Mouse (Mus musculus): Measurements from ENCODE around the gene Bcl2l11. TPM values are rescaled to one million over a fixed set of nuclear protein-coding genes. Genes with fewer than 3 reads are reported as not detected.

Bcl2l11 gene
- total and polyA plus RNA-seq, 2 experiments from 2014 or later: 5.1 to 6.5 TPM

GRCm38 (mm10) chr2:128188461-128188860 lies 62.6 kb downstream of the Bcl2l11 start:
- H3K4me2 ChIP-seq (ENCODE audit: low read depth, low read length, poor library complexity, severe bottlenecking): no peak overlapping the region
- no peaks in the 10 kb centered on the region for H3K9me3 ChIP-seq (ENCODE audit: low read length)
- WGBS: 93% methylated on average over 3 of the region's 3 CpGs
- no peak for DNase-seq (ENCODE audit: low spot score)
- H3K36me3 ChIP-seq (ENCODE audit: insufficient read depth, low read length): no peaks in the 10 kb centered on the region
- H3K27me3 ChIP-seq (ENCODE audit: insufficient read depth, low read length): no peaks in the 10 kb centered on the region
- ATAC-seq (ENCODE audit: low FRiP score): no peak
- no peak overlapping the region for H3K4me3 ChIP-seq (ENCODE audit: low read depth, low read length)
- H3K27ac ChIP-seq (ENCODE audit: low read depth, low read length): no peak overlapping the region
- no peak overlapping the region for H3K9ac ChIP-seq (replicated peaks; ENCODE audit: low read length, poor library complexity, severe bottlenecking)
- TF ChIP-seq CTCF (IDR thresholded peaks at IDR 0.05): no peak
- no peaks in the 10 kb centered on the region for H3K4me1 ChIP-seq (ENCODE audit: insufficient read depth, low read length)

DNA sequence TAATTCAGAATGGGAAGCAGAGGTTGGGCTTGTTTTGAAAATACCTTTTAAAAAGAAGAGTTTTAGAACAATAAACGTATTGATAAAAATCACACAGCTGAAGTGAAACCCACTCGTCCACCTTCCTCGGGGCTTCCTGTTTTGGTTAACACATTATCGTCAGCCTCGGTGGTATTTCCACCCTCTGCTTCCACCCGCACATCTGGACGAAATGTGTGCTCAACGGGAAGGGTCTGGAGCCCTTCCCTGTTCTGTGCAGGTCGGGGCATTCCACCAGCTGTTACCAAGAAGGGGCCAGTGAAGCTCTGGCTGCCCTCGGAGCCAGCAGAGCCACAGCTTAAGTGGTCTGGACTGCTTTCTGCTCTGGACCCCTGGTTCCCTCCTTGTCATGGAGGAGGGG lies 63.9 kb downstream of the Bcl2l11 start:
- H3K27ac ChIP-seq (ENCODE audit: low read depth, low read length): no peak overlapping the region
- no peak overlapping the region for H3K9ac ChIP-seq (replicated peaks; ENCODE audit: low read length, poor library complexity, severe bottlenecking)
- DNase-seq (ENCODE audit: low spot score): no peak
- no peak overlapping the region for H3K4me2 ChIP-seq (ENCODE audit: low read depth, low read length, poor library complexity, severe bottlenecking)
- no peak overlapping the region for H3K4me3 ChIP-seq (ENCODE audit: low read depth, low read length)
- no peak for TF ChIP-seq CTCF (IDR thresholded peaks at IDR 0.05)
- no peak for ATAC-seq (ENCODE audit: low FRiP score)
- H3K27me3 ChIP-seq (ENCODE audit: insufficient read depth, low read length): no peaks in the 10 kb centered on the region
- H3K4me1 ChIP-seq (ENCODE audit: insufficient read depth, low read length): no peaks in the 10 kb centered on the region
- H3K36me3 ChIP-seq (ENCODE audit: insufficient read depth, low read length): no peaks in the 10 kb centered on the region
- 84% methylated on average over 10 of the region's 10 CpGs for WGBS
- no peaks in the 10 kb centered on the region for H3K9me3 ChIP-seq (ENCODE audit: low read length)

DNA sequence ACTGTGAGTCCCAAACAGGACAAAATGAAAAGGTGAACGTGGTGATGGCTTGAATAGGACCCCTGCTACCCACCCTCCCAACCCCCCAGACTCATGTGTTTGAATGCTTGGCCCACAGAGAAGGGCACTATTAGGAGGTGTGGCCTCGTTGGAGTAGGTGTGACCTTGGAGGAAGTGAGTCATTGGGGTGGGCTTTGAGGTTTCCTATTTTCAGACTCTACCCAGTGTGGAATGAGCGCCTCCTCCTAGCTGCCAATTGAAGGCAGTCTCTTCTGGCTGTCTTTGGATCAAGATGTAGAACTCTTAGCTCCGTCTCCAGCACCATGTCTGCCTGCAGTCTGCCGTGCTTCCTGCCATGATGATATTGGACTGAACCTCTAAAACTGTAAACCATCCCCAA lies 64.4 kb downstream of the Bcl2l11 start:
- Histone ChIP-seq H3K27me3 (ENCODE audit: insufficient read depth, low read length) (no peaks in the 10 kb centered on the region), H3K9ac (replicated peaks; ENCODE audit: low read length, poor library complexity, severe bottlenecking) (no peak overlapping the region), H3K27ac (ENCODE audit: low read depth, low read length) (no peak overlapping the region), H3K4me1 (ENCODE audit: insufficient read depth, low read length) (no peaks in the 10 kb centered on the region), H3K4me2 (ENCODE audit: low read depth, low read length, poor library complexity, severe bottlenecking) (no peak overlapping the region), H3K4me3 (ENCODE audit: low read depth, low read length) (no peak overlapping the region), H3K36me3 (ENCODE audit: insufficient read depth, low read length) (no peaks in the 10 kb centered on the region), H3K9me3 (ENCODE audit: low read length) (no peaks in the 10 kb centered on the region)
- ATAC-seq (ENCODE audit: low FRiP score): no peak
- WGBS: 80% methylated on average over 5 of the region's 5 CpGs
- TF ChIP-seq CTCF (IDR thresholded peaks at IDR 0.05): no peak
- DNase-seq (ENCODE audit: low spot score): no peak

GRCm38 (mm10) chr2:128193411-128193810 lies 67.6 kb downstream of the Bcl2l11 start:
- no peak for TF ChIP-seq CTCF (IDR thresholded peaks at IDR 0.05)
- no peak overlapping the region for H3K4me3 ChIP-seq (ENCODE audit: low read depth, low read length)
- H3K27me3 ChIP-seq (ENCODE audit: insufficient read depth, low read length): no peaks in the 10 kb centered on the region
- no peak overlapping the region for H3K9ac ChIP-seq (replicated peaks; ENCODE audit: low read length, poor library complexity, severe bottlenecking)
- WGBS: 59% methylated on average over 4 of the region's 4 CpGs
- H3K4me1 ChIP-seq (ENCODE audit: insufficient read depth, low read length): no peaks in the 10 kb centered on the region
- DNase-seq (ENCODE audit: low spot score) (no peak), ATAC-seq (ENCODE audit: low FRiP score) (no peak)
- H3K4me2 ChIP-seq (ENCODE audit: low read depth, low read length, poor library complexity, severe bottlenecking): no peak overlapping the region
- no peak overlapping the region for H3K27ac ChIP-seq (ENCODE audit: low read depth, low read length)
- H3K36me3 ChIP-seq (ENCODE audit: insufficient read depth, low read length): no peaks in the 10 kb centered on the region
- no peaks in the 10 kb centered on the region for H3K9me3 ChIP-seq (ENCODE audit: low read length)

DNA sequence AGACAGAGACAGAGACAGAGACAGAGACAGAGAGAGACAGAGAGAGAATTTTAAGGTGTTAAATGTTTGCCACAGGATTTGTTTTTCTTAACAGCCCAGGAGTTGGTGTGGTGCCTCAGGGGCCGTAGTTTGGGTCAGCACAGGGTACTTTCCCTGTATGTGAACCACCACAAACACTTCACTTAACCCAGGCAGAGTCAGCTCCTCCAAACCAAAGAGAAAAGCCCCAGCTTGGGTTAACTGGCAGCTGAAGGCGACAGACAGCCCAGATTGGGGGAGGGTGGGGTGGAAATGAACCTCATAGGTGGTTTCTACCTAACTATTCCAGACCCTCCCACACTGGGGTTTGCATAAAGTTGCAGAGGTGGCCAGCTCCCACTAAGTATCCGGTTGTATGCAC lies 71.5 kb downstream of the Bcl2l11 start:
- H3K9me3 ChIP-seq (ENCODE audit: low read length): no peaks in the 10 kb centered on the region
- TF ChIP-seq CTCF (IDR thresholded peaks at IDR 0.05): no peak
- H3K4me1 ChIP-seq (ENCODE audit: insufficient read depth, low read length): no peaks in the 10 kb centered on the region
- no peak for ATAC-seq (ENCODE audit: low FRiP score)
- no peak overlapping the region for H3K27ac ChIP-seq (ENCODE audit: low read depth, low read length)
- H3K4me2 ChIP-seq (ENCODE audit: low read depth, low read length, poor library complexity, severe bottlenecking): no peak overlapping the region
- DNase-seq (ENCODE audit: low spot score): no peak
- H3K4me3 ChIP-seq (ENCODE audit: low read depth, low read length): no peak overlapping the region
- no peaks in the 10 kb centered on the region for H3K27me3 ChIP-seq (ENCODE audit: insufficient read depth, low read length)
- no peak overlapping the region for H3K9ac ChIP-seq (replicated peaks; ENCODE audit: low read length, poor library complexity, severe bottlenecking)
- no peaks in the 10 kb centered on the region for H3K36me3 ChIP-seq (ENCODE audit: insufficient read depth, low read length)
- 83% methylated on average over 3 of the region's 3 CpGs for WGBS

- Histone ChIP-seq H3K4me3 (ENCODE audit: low read depth, low read length) (no peak overlapping the region), H3K4me1 (ENCODE audit: insufficient read depth, low read length) (no peaks in the 10 kb centered on the region), H3K9me3 (ENCODE audit: low read length) (no peaks in the 10 kb centered on the region), H3K27ac (ENCODE audit: low read depth, low read length) (no peak overlapping the region), H3K27me3 (ENCODE audit: insufficient read depth, low read length) (no peaks in the 10 kb centered on the region), H3K4me2 (ENCODE audit: low read depth, low read length, poor library complexity, severe bottlenecking) (no peak overlapping the region), H3K36me3 (ENCODE audit: insufficient read depth, low read length) (no peaks in the 10 kb centered on the region), H3K9ac (replicated peaks; ENCODE audit: low read length, poor library complexity, severe bottlenecking) (no peak overlapping the region)
- no peak for DNase-seq (ENCODE audit: low spot score)
- ATAC-seq (ENCODE audit: low FRiP score): no peak
- no peak for TF ChIP-seq CTCF (IDR thresholded peaks at IDR 0.05)
- WGBS: 91% methylated on average over 3 of the region's 3 CpGs
These were observed 77.3 kb downstream of the Bcl2l11 start for GRCm38 (mm10) chr2:128203147-128203546.

All from midbrain, postnatal 0 days (tissue).